Mouse (Mus musculus) layer of hippocampus, adult 11-12 months (tissue): ENCODE results near the gene Nckap5l.
A peak's percentile ranks its signal among the peaks of the same experiment; 100 is the strongest.
"Not testable (repeated sequence)": the region's sequence is repeated elsewhere in the genome, so short reads cannot be mapped to it uniquely, and the experiment has no call there.

Experiments used
- DNase-seq: peaks from one replicate; pipeline ENCODE4 v3.0.0; 2022; ENCODE audit warnings: low spot score

Nckap5l gene

DNA sequence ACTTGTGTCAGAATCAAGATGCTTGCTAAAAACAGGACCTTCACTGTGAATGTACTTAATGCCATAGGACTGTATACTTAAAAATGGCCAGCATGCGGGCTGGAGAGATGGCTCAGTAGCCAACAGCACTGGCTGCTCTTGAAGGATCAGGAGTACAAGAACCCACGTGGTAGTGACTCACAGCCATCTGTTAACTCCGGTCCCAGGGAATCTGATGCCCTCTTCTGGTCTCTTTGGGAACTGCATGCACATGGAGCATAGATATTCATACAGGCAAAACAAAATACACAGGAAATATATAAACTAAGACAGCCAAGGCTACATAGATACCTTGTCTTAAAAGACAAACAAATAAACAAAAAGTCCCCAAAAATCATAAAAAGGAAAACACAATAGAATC lies 11.5 kb upstream of the Nckap5l start:
- peak; percentile 89 for DNase-seq

DNA sequence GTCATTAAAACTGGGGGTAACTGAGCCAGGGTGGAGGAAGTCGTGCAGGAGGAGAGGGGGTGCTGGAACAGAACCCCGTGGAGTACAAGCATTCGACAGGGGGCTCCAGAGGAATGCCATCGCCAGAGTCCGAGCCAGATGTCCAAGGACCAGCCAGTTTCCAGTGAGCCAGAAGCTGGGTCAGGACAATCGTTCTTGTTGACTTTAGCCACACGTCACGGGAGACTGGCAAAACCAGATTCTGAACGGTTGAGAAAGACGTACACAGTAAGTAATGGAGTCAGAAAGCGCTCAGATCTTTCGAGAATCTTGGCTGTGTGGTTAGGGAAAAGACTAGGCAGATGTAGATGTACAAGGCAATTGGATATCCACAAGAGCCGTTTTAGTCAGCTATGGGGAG lies 5.6 kb upstream of the Nckap5l start:
- no peak for DNase-seq

- peak; percentile 58 for DNase-seq
These were observed 464 bp downstream of the Nckap5l start for GRCm38 (mm10) chr15:99456963-99457605.

GRCm38 (mm10) chr15:99456338-99456962 lies 1.1 kb downstream of the Nckap5l start:
- no peak for DNase-seq

- DNase-seq: no peak
These were observed 2.1 kb downstream of the Nckap5l start for GRCm38 (mm10) chr15:99455415-99455814.

DNA sequence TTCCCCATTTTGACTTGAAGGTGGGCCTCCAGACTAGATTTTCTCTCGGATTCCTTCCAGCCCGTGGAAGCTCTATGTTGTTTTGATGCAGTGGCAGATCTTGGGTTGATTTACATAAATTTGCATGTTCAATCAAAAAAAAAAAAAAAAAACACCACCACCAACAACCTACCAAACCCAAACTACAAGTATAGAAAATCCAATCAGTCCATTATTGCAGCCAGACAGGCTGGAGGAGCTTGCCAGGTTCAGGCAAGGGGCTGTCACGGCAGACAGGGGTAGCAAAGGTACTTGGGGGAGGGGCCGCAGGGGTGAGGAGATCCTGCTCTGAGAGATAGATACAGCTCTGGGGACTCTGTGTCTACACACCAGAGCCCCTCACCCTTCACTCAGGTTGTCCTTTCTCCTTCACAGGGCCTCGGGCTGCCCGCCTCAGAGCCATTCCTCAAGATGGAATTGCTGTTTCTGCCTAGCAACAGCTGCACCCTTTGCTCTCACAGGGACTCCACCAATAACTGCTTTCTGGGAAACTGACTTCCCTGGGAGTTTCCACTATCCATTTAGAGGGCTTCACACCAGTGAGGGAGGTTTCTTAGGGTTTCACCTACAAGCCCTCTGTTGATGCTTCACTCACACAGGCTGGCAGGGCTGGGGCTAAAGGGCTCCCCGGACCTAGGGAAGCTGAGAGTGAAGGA lies 2.8 kb downstream of the Nckap5l start:
- no peak for DNase-seq

DNA sequence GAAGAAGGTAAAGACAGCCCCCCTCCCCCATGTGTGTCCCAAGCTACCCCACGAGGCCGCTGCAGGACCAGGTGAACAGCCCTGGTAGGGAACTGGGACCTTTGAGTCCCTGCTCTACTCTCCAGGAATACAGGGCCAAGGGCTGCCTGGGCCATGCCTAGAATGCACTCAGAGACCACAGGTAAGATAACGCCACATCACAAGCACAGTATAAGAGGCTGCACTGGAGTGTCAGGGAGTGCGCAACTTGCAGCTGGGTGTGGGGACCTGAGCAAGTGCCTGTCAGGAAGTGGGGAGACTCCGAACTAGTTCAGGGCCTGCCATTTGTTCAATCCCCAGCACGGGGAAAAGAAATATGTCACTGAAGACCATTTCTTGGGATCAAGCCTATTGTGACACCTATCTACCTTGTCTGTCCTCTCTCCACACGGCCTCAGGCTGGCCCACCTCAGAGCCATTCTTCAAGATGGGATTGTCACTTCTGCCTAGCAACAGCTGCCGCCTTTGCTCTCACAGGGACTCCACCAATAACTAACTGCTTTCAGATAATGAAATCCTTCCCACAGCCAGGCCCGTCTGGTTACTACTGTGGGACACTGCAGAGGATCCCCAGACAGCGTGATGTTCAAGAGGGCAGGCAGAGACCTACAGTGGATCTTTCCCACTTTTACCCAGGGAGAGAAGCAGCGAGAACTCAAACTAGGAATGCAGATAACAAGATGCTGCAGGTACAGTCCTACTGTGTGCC lies 4.2 kb downstream of the Nckap5l start:
- DNase-seq: no peak

GRCm38 (mm10) chr15:99449751-99450280 lies 7.7 kb downstream of the Nckap5l start:
- no peak for DNase-seq

- DNase-seq: peak; percentile 71
These were observed 8.3 kb downstream of the Nckap5l start for GRCm38 (mm10) chr15:99449131-99449750.

DNA sequence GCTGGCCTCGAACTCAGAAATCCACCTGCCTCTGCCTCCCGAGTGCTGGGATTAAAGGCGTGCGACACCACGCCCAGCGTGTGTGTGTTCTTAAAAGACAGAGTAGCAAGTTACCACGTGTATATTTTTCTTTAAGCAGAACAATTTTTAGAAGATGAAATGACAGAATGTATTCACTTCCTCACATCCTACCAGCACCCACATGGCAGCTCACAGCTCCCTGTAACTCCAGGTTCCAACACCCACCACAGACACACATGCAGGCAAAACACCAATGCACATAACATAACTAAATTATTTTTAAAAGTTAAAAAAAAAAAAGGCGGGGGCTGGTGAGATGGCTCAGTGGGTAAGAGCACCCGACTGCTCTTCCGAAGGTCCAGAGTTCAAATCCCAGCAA lies 11.4 kb downstream of the Nckap5l start:
- not testable (repeated sequence) for DNase-seq

DNA sequence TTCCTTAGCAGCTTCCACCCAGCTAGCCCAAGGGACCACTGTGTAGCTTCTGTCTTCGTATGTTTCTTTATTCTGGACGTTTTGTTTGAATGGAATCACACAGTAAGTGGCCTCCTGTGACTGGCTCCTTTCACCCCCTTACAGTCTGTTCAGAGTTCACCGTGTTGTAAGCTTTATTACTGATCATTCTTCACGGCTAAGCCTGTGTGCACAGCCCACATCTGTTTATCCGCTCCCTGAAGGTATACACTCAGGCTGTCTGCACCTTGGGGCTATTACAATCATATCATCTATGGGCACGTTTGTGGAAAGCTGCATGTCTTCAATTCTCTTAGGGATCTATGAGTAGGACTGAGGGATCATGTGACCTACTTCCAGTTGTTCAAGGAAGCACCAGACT lies 12.0 kb downstream of the Nckap5l start:
- DNase-seq: no peak

- no peak for DNase-seq
These were observed 15.2 kb downstream of the Nckap5l start for GRCm38 (mm10) chr15:99442358-99442757.

- no peak for DNase-seq
These were observed 16.6 kb downstream of the Nckap5l start for GRCm38 (mm10) chr15:99440816-99441457.

GRCm38 (mm10) chr15:99440112-99440815 lies 17.3 kb downstream of the Nckap5l start:
- DNase-seq: no peak

GRCm38 (mm10) chr15:99438966-99439698 lies 18.4 kb downstream of the Nckap5l start:
- no peak for DNase-seq

GRCm38 (mm10) chr15:99433913-99434312 lies 23.6 kb downstream of the Nckap5l start:
- DNase-seq: no peak

DNA sequence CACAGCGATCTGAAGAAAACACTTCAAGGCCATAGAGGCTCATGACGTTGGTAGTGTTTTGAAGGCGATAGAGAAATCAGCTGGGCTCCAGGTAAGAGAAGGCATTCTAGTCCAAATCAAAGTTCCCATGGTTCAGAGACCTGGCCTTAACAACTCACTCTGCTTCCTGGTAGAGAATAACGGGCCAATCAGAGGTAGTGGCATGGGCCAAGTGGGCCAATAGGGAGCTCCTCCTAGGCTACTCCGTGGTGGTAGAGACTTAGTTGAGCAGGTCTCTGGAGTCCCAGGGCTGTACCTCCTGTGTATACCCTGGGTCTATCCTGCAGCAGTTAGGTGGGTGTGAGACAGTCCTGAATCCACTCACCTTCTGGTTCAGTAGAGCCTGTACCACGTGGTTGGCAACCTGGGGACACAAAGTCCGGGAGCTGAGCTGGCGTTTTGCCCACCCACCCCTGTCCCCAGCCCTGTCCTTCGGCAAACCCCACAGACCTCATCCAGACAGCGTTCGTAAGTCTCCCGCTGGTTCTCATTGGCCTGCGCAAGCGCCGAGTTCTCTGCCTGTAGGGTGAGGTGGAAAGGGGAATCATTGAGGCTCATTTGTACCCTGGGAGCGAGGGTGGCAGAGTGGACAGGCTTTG lies 24.3 kb downstream of the Nckap5l start:
- no peak for DNase-seq

GRCm38 (mm10) chr15:99431967-99432366 lies 25.6 kb downstream of the Nckap5l start:
- DNase-seq: no peak

- DNase-seq: no peak
These were observed 26.0 kb downstream of the Nckap5l start for GRCm38 (mm10) chr15:99431504-99431903.

DNA sequence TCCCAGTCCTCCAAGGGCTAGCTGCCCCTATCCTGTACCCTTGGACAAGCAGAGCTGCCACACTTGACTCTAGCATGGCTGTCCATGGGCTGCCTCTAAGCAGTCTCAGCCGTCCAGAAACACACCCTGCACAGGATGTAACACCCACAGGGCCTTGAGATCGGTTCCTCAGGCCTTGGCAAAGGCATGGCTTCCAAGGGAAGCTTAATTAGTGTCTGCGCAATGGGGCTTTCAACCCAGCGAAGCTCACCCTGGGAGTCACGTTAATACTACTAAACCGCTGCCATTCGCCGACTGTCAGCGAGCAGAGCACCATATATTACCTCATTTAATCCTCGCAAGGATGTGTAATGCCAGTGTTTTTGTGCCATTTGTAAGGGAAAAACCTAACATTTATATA lies 26.5 kb downstream of the Nckap5l start:
- no peak for DNase-seq
